Mouse (Mus musculus): ENCODE results near the gene Tcl1b4.

Tcl1b4 gene

GRCm38 (mm10) chr12:105239060-105239459 lies 37.3 kb downstream of the Tcl1b4 start:
- DNase-seq (ENCODE audit: extremely low read depth, insufficient read length, low spot score): no peak

GRCm38 (mm10) chr12:105248763-105249233 lies 47.0 kb downstream of the Tcl1b4 start:
- DNase-seq (ENCODE audit: extremely low read depth, insufficient read length, low spot score): no peak

- DNase-seq (ENCODE audit: extremely low read depth, insufficient read length, low spot score): no peak
These were observed 52.0 kb downstream of the Tcl1b4 start for GRCm38 (mm10) chr12:105253796-105254195.

Measured in 3134 (cell line).